Mouse (Mus musculus) gastrocnemius, postnatal 14 days (tissue): Measurements from ENCODE around the gene Anks3. TPM values are rescaled to one million over a fixed set of nuclear protein-coding genes. Genes with fewer than 3 reads are reported as not detected.

Source experiments
- DNase-seq: peaks from one replicate; pipeline ENCODE4 v3.0.0; 2021; ENCODE audit warnings: mixed read lengths
- intact Hi-C: fragments of 180-260 bp; cut with DNase I; formaldehyde crosslinking; loops from one replicate; pipeline ENCODE4 v1.15.1; 2025; ENCODE audit warnings: low total_unique reads
- total RNA-seq, 2 experiments: library from RNA; stranded (reverse); gene quantifications; 2 replicates each; pipeline ENCODE4 v1.2.3; 2021

Anks3 gene
- total RNA-seq, 2 experiments from 2014 or later: 9.9 to 10.7 TPM

DNA sequence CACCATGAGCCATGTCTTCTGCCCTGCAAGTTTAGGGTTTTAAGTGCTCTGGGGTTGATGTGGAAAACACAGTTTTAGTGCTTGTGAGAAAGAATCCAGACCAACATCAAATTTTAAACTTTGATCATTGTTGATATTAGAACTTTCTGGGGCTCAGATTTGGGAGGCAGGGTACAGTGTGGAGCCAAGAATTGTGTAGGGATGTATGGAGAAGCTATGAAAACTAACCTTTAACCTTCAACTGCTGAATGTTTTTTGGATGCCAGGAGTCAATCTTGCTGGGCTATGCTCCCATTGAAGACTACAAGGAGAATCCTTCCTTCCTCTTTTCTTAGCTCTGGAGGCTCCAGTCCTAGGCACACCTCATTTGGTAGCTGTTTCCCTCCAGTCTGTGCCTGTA is 57.4 kb downstream of the Anks3 start:
- intact Hi-C loops: no loop called here
- no peak for DNase-seq

DNA sequence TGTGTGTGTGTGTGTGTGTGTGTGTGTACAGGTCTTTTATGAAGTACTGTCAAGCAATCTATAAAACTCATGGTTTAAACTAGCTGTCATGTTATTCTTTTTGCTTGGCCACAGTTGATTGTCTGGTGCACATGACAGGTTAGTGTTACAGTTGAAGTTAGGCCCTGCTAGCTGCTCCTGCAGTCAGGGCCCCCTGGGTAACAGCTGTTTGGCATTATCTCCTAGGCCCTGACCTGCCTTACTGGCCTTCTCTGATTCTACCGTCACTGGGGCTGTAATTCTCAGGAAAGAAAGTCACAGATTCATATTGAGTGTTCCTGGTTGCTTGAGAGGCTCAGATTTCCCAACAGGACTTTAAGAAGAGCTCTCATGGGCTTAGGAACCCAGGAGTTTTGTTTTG is 58.4 kb downstream of the Anks3 start:
- no peak for DNase-seq
- intact Hi-C loops: no loop called here

DNA sequence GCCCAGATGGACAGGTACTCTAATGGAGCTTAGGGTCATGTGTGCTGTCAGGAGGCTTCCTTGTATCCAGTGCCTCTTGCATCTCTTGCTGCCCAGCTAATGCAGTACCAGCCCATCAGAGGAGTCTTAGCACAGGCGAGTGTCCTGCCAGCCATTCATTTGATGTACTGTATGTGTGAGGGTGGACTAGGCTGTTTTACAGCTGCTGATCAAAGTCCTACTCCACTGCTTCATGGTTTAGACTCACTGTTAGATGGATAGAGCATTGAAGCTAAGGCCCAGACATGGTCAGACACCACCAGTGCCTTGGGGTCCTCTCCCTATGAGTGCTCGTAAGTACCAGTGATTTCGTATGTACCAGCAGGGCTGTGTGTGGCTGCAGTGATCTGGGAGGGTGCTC is 59.1 kb downstream of the Anks3 start:
- no peak for DNase-seq
- intact Hi-C loops: no loop called here

DNA sequence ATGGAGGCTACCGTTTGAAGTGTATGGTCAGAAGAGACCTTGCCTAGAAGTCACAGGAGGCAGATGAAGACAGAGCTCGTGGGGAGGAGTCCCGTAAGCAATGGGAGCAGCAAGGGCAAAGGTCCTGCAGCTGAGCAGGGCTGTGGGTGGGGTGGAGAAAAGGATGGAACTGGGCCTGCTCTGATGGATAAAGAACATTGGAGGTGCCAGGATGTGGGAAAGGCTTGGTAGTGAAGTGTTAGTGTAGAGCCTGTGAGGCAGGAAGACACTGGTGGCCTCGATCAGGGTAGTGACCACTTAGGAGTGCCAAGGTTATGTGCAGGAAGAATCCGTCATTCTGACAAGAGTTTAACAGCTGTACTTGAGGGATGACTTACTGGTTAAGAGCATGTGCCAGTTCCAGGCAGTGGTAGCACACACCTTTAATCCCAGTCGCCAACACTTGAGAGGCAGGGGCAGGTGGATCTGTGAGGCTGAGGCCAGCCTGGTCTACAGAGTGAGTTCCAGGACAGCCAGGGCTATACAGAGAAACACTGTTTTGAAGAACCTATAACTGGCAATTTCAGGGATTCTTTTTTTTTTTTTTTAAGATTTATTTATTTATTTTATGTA is 60.4 kb downstream of the Anks3 start:
- intact Hi-C loops: no loop called here

DNA sequence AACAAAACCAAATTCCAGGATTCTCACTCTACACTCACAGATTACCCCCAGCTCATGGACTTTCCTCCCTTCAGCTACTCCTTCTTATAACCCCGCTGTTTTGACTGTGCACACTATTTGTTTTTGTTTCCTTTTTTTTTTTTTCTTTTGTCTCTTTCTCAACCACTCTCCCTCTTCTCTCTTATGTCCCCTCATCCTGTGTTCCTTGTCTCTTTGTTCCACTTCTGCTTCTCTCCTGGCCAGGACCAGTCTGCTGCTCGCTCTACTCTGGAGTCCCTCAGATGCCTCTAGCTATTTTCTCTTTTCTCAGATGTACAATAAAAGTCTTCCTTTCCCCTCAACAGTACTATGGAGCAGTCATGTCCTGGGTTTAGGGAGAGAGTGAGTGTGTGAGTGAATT is 61.6 kb downstream of the Anks3 start:
- intact Hi-C loops: no loop called here
- no peak for DNase-seq

More for the DNA sequence above, 60.4 kb downstream of the Anks3 start:
- no peak for DNase-seq

DNA sequence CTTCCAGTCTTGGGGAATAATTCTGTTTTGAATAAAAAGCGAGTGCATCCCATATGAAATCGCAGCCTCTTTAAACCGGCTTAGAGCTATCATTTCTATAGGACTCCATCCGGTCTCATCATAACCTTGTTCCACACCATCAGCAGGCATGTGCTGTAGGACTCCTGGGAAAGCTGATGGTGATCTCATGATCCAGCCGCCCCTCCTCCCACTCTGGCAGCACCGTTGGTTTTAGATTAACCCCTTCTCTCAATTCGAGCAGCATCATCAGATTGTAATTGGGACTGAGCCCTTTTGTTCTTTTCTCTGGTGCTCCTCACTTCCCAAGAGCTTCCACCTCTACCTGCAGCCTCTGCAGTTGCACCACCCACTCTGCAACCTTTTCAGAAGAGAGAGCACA is 62.8 kb downstream of the Anks3 start:
- intact Hi-C loops: no loop called here
- no peak for DNase-seq

DNA sequence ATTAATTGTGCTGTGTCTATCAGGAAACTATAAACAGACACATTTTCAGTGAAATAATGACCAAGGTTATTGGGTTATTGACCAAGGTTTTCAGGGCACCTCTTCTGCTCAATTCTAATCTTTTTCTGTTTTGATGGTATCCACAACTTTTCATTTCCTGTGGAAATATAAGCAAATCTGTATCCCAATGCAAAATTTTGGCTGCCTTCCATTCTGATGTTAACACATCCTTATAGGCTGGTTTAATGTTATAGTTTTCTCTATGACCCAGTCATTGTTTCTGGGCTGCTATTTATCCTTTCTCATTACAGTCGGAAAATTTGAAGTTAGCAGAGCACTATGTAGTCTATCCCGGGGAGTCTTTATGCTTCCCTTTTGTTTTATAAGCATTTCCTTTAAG is 64.3 kb downstream of the Anks3 start:
- DNase-seq: no peak
- intact Hi-C loops: no loop called here

DNA sequence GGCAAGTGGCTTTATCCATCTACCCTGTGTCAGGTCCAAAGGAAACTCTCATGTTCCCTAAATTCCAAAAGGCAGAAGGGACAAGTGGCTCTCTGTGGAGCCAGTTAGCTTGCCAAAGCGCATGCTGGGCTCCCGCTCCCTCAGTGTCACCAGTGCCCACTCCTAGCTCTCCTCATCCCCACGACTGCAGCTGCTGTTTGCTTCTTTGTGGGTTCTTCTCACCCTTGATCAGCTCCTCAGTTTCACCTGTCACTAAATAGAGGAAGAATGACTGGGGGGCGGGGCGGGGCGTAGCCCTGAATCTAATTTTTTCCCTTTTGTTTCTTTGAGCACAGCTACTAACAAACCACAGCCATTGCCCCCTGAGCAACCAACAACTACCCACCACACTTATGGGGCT is 65.1 kb downstream of the Anks3 start:
- no peak for DNase-seq
- intact Hi-C loops: no loop called here

DNA sequence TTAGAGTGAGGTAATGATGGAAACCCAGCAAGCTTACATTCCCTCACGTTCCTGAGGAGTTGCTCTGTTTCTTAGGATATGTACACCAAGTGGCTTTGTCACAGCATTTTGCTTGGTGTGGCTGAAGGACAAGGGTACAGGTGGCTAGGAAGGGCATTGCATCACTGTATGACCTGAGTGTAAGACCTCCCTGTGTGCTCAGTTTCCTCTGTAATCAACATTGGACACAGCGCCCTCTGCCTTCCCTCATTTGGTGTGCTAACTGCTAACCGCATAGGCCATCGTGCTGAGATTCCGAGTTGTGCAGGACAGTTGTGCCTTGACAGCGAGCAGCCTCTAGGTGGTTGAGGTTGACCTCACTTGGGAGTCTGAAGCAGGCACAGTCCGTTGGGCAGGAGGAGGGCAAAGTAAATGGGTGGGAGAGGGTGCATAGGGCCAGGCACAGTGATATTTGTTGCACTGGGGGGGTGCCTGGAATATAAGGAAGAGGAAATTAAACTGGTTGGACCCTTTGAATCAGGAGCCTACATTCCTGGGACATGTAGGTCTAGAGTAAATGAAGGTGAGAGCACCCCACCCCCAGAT is 66.8 kb downstream of the Anks3 start:
- no peak for DNase-seq
- intact Hi-C loops: no loop called here

DNA sequence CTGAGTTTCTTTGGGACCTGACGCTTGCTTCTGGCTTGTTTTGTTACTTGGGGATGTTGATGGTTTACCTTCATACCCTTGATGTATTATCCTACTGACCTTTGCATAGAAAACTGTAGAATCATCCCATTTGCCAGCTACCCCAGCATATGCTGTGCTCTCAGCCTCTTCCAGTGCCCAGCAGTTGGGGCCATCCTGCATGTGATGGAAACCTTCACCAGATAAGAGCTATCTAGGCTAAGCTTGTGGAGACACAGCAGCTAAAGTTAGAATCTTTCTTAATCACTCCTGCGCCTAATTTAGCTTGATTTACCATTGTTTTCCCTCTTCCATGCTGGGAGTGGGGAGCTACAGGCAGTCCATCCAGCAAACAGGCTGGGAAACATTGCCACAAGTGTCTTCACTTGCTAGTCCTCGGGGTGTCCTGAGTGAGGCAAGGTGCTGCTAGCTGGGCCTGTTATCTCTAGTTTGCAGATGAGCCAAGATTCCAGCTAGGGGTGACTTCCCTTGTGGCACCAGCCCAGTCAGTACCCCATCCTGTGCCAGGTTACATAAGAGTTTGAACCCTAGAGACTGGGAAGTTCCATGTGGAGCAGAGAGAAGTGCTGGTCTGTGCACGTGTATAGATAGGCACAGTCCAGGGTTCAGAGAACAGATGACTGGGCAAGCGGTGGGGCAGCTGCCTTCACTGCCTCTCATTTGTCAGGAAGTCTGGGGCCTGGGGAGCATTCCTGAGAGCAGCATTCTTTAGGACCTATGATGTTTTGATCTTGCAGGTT is 67.6 kb downstream of the Anks3 start:
- no peak for DNase-seq
- intact Hi-C loops: no loop called here

DNA sequence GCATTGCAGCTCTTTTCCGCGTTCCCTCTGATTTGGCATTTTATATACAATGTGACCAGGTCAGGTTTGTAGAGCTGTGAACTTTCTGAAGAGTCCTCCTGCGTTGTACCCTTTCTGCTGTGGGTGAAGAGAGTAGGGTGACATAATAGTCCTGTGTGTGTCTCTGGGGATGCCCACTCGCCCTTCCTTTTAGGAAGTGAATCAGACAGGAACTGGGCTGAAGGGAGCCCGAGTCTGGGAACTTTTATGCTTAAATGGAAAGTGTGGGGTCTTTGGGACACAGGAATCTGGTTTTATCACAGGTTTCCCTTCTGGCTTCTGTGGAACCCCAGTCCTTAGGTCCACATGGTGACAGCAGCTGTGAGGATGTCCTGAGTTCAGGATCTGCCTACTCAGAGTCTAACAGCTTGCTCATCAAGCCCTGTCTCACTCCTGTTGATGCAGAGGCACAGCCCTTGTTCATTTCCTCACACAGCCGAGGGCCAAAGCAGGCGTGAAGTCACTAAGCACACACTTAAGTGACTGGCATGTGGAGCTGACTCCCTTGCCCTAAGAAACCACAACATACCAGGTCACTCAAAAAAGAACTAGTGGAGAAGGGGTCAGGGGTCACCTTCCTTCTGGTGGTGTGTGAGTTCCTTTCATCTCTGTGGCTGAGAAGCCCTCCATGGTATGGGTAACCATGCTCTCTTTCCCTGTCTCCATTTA is 69.7 kb downstream of the Anks3 start:
- intact Hi-C loops: no loop called here
- no peak for DNase-seq

DNA sequence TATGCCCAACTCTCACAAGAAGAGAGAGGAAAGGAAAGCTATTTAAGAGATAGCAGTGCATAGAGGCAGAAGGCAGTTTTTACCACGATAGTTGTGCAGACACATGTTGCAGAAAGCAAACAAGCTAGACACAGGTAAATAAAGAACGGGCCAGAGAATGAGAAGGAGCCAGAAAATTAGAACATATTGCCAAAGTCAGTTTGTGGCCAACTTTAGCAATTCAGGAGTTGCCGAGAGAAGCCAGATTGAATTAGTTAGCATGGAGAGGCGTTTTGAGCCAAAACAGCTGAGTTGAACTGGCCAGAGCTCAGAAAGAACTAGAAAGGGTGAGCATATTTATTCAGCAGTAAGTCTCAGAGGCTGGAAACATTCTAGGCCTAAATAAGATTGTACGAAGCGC is 71.8 kb downstream of the Anks3 start:
- intact Hi-C loops: no loop called here
- DNase-seq: no peak

Other genes with a start within 250 kb of the Anks3 start
- 1 to 10 TPM; 4.5 to 5.2 TPM for gene Nmral1, start 244.8 kb downstream of the Anks3 start, total RNA-seq
- 10 to 100 TPM; 41.8 to 44.5 TPM for gene Hmox2, start 237.8 kb downstream of the Anks3 start, total RNA-seq
- 10 to 100 TPM; 61.9 to 62.7 TPM for gene Cdip1, start 173.9 kb downstream of the Anks3 start, total RNA-seq
- gene 4930562C15Rik, start 128.8 kb downstream of the Anks3 start, total RNA-seq: not detected
- 10 to 100 TPM; 25.2 to 26.1 TPM for gene Ubald1, start 83.9 kb downstream of the Anks3 start, total RNA-seq
- 10 to 100 TPM; 46.7 to 51.9 TPM for gene Mgrn1, start 78.0 kb downstream of the Anks3 start, total RNA-seq
- 10 to 100 TPM; 23.3 to 23.8 TPM for gene Nudt16l1, start 25.4 kb downstream of the Anks3 start, total RNA-seq
- gene Sept12, start 33.6 kb upstream of the Anks3 start, total RNA-seq: not detected
- not detected for gene Smim22, start 43.1 kb upstream of the Anks3 start, total RNA-seq
- gene Rogdi, start 49.3 kb upstream of the Anks3 start, total RNA-seq: 10 to 100 TPM; 11.1 to 11.3 TPM
- 10 to 100 TPM; 35.6 to 37.2 TPM for gene Glyr1, start 85.7 kb upstream of the Anks3 start, total RNA-seq
- gene Ubn1, start 85.9 kb upstream of the Anks3 start, total RNA-seq: 10 to 100 TPM; 21.2 to 25.5 TPM
- under 1 TPM; 0.27 to 0.43 TPM for gene Ppl, start 168.2 kb upstream of the Anks3 start, total RNA-seq
- gene Sec14l5, start 182.9 kb upstream of the Anks3 start, total RNA-seq: 10 to 100 TPM in 1 of 2 experiments, 1 to 10 TPM in 1; 7.4 to 11.3 TPM
- 1 to 10 TPM; 6.8 to 7.2 TPM for gene Nagpa, start 239.8 kb upstream of the Anks3 start, total RNA-seq